Mouse (Mus musculus): ENCODE results near the gene CN725425.
A peak's percentile ranks its signal among the peaks of the same experiment; 100 is the strongest.

The CN725425 gene

GRCm38 (mm10) chr15:91190519-91191207 lies 8.6 kb upstream of the CN725425 start:
- TF ChIP-seq GATA4 (IDR thresholded peaks at IDR 0.05; ENCODE audit: insufficient replicate concordance, low read length), result 0 out of 2 replicates have a peak, but pooled peaks have one; percentile 19

GRCm38 (mm10) chr15:91191412-91192222 lies 7.7 kb upstream of the CN725425 start, which contains the start of gene Abcd2:
TSS of gene Abcd2 (minus strand) at chr15:91191799.
- no peak for TF ChIP-seq GATA4 (IDR thresholded peaks at IDR 0.05; ENCODE audit: insufficient replicate concordance, low read length)

GRCm38 (mm10) chr15:91192223-91192598 lies 7.1 kb upstream of the CN725425 start:
- no peak for TF ChIP-seq GATA4 (IDR thresholded peaks at IDR 0.05; ENCODE audit: insufficient replicate concordance, low read length)

- TF ChIP-seq GATA4 (IDR thresholded peaks at IDR 0.05; ENCODE audit: insufficient replicate concordance, low read length), result no peak
Measured at GRCm38 (mm10) chr15:91200833-91201232, 1.5 kb downstream of the CN725425 start.

GRCm38 (mm10) chr15:91202486-91202885 lies 3.2 kb downstream of the CN725425 start:
- TF ChIP-seq GATA4 (IDR thresholded peaks at IDR 0.05; ENCODE audit: insufficient replicate concordance, low read length), result no peak

GRCm38 (mm10) chr15:91203521-91203920 lies 4.2 kb downstream of the CN725425 start:
- no peak for TF ChIP-seq GATA4 (IDR thresholded peaks at IDR 0.05; ENCODE audit: insufficient replicate concordance, low read length)

GRCm38 (mm10) chr15:91206518-91206917 lies 7.2 kb downstream of the CN725425 start:
- no peak for TF ChIP-seq GATA4 (IDR thresholded peaks at IDR 0.05; ENCODE audit: insufficient replicate concordance, low read length)

GRCm38 (mm10) chr15:91237294-91237693 lies 38.0 kb downstream of the CN725425 start:
- TF ChIP-seq GATA4 (IDR thresholded peaks at IDR 0.05; ENCODE audit: insufficient replicate concordance, low read length), result no peak

GRCm38 (mm10) chr15:91240683-91241335 lies 41.5 kb downstream of the CN725425 start:
- TF ChIP-seq GATA4 (IDR thresholded peaks at IDR 0.05; ENCODE audit: insufficient replicate concordance, low read length), result no peak

GRCm38 (mm10) chr15:91250815-91251214 lies 51.5 kb downstream of the CN725425 start:
- no peak for TF ChIP-seq GATA4 (IDR thresholded peaks at IDR 0.05; ENCODE audit: insufficient replicate concordance, low read length)

- no peak for TF ChIP-seq GATA4 (IDR thresholded peaks at IDR 0.05; ENCODE audit: insufficient replicate concordance, low read length)
Measured at GRCm38 (mm10) chr15:91251544-91252408, 52.5 kb downstream of the CN725425 start.

GRCm38 (mm10) chr15:91252956-91253355 lies 53.7 kb downstream of the CN725425 start:
- no peak for TF ChIP-seq GATA4 (IDR thresholded peaks at IDR 0.05; ENCODE audit: insufficient replicate concordance, low read length)

GRCm38 (mm10) chr15:91255308-91255707 lies 56.0 kb downstream of the CN725425 start:
- TF ChIP-seq GATA4 (IDR thresholded peaks at IDR 0.05; ENCODE audit: insufficient replicate concordance, low read length), result no peak

- TF ChIP-seq GATA4 (IDR thresholded peaks at IDR 0.05; ENCODE audit: insufficient replicate concordance, low read length), result no peak
Measured at GRCm38 (mm10) chr15:91257140-91257539, 57.8 kb downstream of the CN725425 start.

GRCm38 (mm10) chr15:91260578-91260977 lies 61.3 kb downstream of the CN725425 start:
- no peak for TF ChIP-seq GATA4 (IDR thresholded peaks at IDR 0.05; ENCODE audit: insufficient replicate concordance, low read length)

Measured in liver, adult (tissue).